Mouse (Mus musculus) lung, postnatal 0 days (tissue): ENCODE results near the gene Smco4.

Experiments used
- CTCF ChIP-seq: IDR thresholded peaks from 2 replicates; pipeline ENCODE4 v1.5.1; 2016; ENCODE audit warnings: antibody characterized with exemption, mild to moderate bottlenecking
- EP300 ChIP-seq: IDR thresholded peaks from 2 replicates; pipeline ENCODE4 v1.6.1; 2016; ENCODE audit warnings: antibody characterized with exemption, mild to moderate bottlenecking, control low read depth

- TF ChIP-seq CTCF, result no peak
- no peak for TF ChIP-seq EP300
Observed at GRCm38 (mm10) chr9:15578946-15579345, 85.7 kb downstream of the Smco4 start.
